Mouse (Mus musculus) heart, embryonic 14.5 days (tissue): ENCODE measurements around the gene Elmo1. TPM values are rescaled to one million over a fixed set of nuclear protein-coding genes. Genes with fewer than 3 reads are reported as not detected.

Experiments
- ATAC-seq: fragments of 200-750 bp; cut with Nextera tagmentation; 2 replicates; pipeline ENCODE4 v1.8.0; 2017; ENCODE audit warnings: low read depth, moderate TSS enrichment; ENCODE audit not compliant: insufficient number of reproducible peaks, insufficient read depth, low FRiP score
- H3K27ac ChIP-seq, 2 experiments: fragments of 200-500 bp in 1 of 2; fragments of 300-500 bp in 1 of 2; sonication (generic) in 1 of 2; replicated peaks in 1 of 2; 2 replicates each; pipeline ENCODE4 v1.5.1; 2012 to 2014; ENCODE audit warnings: low read depth in 2 of 2, low read length in 2 of 2, control low read depth in 1 of 2, mild to moderate bottlenecking in 1 of 2, mixed read lengths in 1 of 2; ENCODE audit not compliant: control insufficient read depth in 1 of 2, insufficient read depth in 1 of 2
- H3K27me3 ChIP-seq: fragments of 300-500 bp; sonication (generic); 2 replicates; pipeline ENCODE4 v1.6.1; 2014; ENCODE audit warnings: mild to moderate bottlenecking, low read length, control low read depth; ENCODE audit not compliant: control insufficient read depth, insufficient read depth
- H3K36me3 ChIP-seq: fragments of 300-500 bp; sonication (generic); 2 replicates; pipeline ENCODE4 v1.6.1; 2014; ENCODE audit warnings: mild to moderate bottlenecking, control low read depth, low read length, mixed read lengths; ENCODE audit not compliant: control insufficient read depth, insufficient read depth
- H3K4me1 ChIP-seq, 2 experiments: fragments of 200-500 bp in 1 of 2; fragments of 300-500 bp in 1 of 2; sonication (generic) in 1 of 2; 2 replicates each; pipeline ENCODE4 v1.6.1; 2012 to 2014; ENCODE audit warnings: low read length in 2 of 2, control low read depth in 1 of 2, mixed read lengths in 1 of 2; ENCODE audit not compliant: control insufficient read depth in 2 of 2, insufficient read depth in 2 of 2
- H3K4me2 ChIP-seq: fragments of 300-500 bp; sonication (generic); 2 replicates; pipeline ENCODE4 v1.6.1; 2014; ENCODE audit warnings: mild to moderate bottlenecking, low read length
- H3K4me3 ChIP-seq, 2 experiments: fragments of 200-500 bp in 1 of 2; fragments of 300-500 bp in 1 of 2; sonication (generic) in 1 of 2; 2 replicates each; pipeline ENCODE4 v1.5.1; 2012 to 2014; ENCODE audit warnings: low read length in 2 of 2, mild to moderate bottlenecking in 2 of 2, control low read depth in 1 of 2, low read depth in 1 of 2, moderate library complexity in 1 of 2; ENCODE audit not compliant: control insufficient read depth in 1 of 2, insufficient read depth in 1 of 2
- H3K9ac ChIP-seq: fragments of 300-500 bp; sonication (generic); 2 replicates; pipeline ENCODE4 v1.6.1; 2014; ENCODE audit warnings: mild to moderate bottlenecking, low read length
- H3K9me3 ChIP-seq: fragments of 300-500 bp; sonication (generic); 2 replicates; pipeline ENCODE4 v1.6.1; 2016; ENCODE audit warnings: low read length, control low read depth; ENCODE audit not compliant: control insufficient read depth
- WGBS: fragments of 180-500 bp; shearing (Covaris S2); extraction: QIAGEN DNeasy Blood & Tissue Kit; methylation state at CpG from one replicate; pipeline ENCODE4 v1.1.7; 2014; 5-methylcytosine and 5-hydroxymethylcytosine counted together
- polyA plus RNA-seq: library from polyadenylated mRNA; unstranded; fragments of >200 nt; fragmentation: Nextera tagmentation; extraction: Ambion mirVana; gene quantifications from 2 replicates; pipeline ENCODE4 v1.2.1, GENCODE M21; 2014

The Elmo1 gene
- polyA plus RNA-seq, 1 experiment from 2014 or later: 10.4 TPM

DNA sequence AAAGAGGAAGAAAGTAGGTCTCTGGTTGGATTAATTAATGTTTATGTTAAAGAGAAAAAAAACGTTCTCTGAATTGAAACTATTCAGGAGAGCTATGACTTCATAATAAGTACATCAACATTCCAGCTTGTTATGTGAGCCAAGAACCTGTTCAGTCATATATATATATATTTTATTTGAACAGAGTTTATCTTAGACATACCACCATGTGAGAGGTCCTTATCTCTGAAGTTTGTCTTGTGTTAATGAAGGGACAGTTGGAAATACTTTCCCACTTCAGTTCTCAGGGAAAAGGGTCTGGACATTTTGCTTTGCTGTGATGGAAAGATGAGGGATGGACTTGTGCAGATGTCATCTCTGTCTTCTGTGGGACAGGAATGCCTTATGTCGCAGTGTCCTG lies 74.4 kb downstream of the Elmo1 start:
- Histone ChIP-seq H3K27me3 (no peaks in the 10 kb centered on the region), H3K4me2 (no peak overlapping the region), H3K4me1 (peaks cover 0 to 8% of the 10 kb centered on the region in 2 experiments; a peak in 3 of 4 replicates), H3K9me3 (no peaks in the 10 kb centered on the region), H3K4me3 (no peak overlapping the region), H3K9ac (no peak overlapping the region), H3K36me3 (no peaks in the 10 kb centered on the region), H3K27ac (no peak overlapping the region)
- WGBS: 44% methylated on average over 2 of the region's 2 CpGs
- ATAC-seq: no peak

DNA sequence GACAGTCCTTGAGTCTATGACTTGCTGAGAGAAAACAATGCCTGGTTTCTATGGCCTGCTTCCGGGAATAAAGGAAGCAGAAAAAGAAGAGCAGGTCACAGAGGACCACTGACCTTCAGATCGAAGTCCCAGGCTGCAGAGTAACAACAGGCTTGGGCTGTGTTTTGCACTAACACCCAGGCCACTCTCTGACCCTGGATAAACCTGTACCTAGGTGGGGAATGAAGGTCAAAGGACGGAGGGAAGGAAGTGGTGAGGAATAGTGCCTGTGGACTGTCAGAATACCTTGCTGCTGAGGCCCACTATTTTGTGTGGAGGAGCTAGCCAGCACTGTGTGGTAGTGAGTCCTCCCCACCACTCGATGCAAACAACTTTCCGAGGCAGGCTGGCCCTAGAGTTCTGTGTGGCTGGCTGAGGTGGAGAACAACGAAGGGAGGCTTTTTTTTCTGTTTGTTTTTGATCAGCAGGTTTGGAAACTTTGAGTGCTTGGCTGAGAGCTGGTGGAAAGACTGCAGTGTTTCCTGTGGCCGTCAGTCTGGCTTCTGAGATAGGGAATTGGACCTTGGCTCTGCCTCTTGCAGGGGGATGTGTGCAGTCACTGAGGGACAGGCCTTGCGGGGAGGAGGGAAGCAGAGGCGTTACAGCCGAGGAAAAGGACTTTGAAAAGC lies 83.7 kb downstream of the Elmo1 start:
- H3K36me3 ChIP-seq: no peaks in the 10 kb centered on the region
- 24% methylated on average over 10 of the region's 10 CpGs for WGBS
- no peaks in the 10 kb centered on the region for H3K9me3 ChIP-seq
- H3K27ac ChIP-seq: peak overlapping the region; percentile 84 to 86
- no peak overlapping the region for H3K4me3 ChIP-seq
- no peaks in the 10 kb centered on the region for H3K27me3 ChIP-seq
- peak; percentile 91 for ATAC-seq
- peak overlapping the region; percentile 17; the same call in 1 of the 2 replicates for H3K9ac ChIP-seq
- peaks cover 11% of the 10 kb centered on the region in 2 experiments; a peak in 3 of 4 replicates for H3K4me1 ChIP-seq
- no peak overlapping the region for H3K4me2 ChIP-seq

DNA sequence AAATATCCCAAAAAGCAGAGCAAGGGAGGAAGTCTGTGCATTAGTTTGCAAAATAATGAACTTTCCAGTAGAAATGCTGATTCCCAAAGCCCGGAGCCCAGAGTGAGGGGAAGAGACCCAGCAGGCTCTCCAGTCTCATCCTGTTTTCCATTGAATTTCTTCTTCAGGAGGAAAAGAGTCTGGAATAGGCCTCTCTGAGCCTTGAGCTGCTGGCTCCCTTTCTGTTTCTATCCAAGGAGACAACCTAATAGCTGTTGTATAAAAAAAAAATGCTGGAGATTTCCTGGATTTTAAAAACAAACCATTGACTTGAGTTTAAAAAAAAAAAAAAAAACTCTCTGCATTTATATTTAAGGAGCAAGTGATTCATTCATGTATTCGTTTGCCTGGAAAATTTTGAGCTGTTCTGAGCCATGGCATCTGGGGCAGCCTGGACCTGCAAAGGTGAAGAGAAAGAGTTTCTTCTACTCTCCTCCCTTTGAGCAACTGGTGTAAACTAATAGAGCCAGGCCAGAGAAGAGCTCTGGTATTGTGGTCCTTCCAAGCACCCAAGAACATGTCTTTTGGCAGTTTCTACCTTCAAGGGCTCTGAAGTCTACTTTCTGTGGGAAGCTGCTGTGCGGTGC lies 84.4 kb downstream of the Elmo1 start:
- no peak overlapping the region for H3K9ac ChIP-seq
- H3K4me2 ChIP-seq: no peak overlapping the region
- H3K9me3 ChIP-seq: no peaks in the 10 kb centered on the region
- peak; percentile 40; the same call in 1 of the 2 replicates for ATAC-seq
- H3K4me1 ChIP-seq: peaks cover 11% of the 10 kb centered on the region in 2 experiments; a peak in 3 of 4 replicates
- H3K27me3 ChIP-seq: no peaks in the 10 kb centered on the region
- H3K27ac ChIP-seq: peak overlapping the region; percentile 86 to 92
- 63% methylated on average over 3 of the region's 3 CpGs for WGBS
- H3K4me3 ChIP-seq: no peak overlapping the region
- H3K36me3 ChIP-seq: no peaks in the 10 kb centered on the region

DNA sequence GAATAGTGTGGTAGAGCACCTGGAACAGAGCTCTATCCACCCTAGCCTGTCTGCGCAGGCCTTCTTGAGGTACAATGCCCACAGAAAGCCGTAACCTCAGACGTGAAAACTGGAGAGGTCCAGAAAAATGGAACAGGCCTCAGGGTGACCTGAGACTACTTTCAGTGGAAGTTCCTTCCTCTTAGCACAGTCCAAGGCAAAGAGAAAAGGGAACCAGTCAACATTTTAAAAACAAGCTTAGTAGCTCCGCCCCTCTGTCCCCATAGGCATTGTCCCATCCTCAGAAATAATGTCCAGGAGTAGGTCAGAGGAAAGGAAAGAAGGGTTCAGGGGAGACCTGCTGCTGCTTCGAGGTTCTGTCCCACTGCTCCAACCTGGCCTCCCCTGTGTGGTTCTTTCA lies 90.3 kb downstream of the Elmo1 start:
- Histone ChIP-seq H3K36me3 (no peaks in the 10 kb centered on the region), H3K9me3 (no peaks in the 10 kb centered on the region), H3K4me3 (no peak overlapping the region), H3K27ac (0 out of 4 replicates have a peak overlapping the region, but pooled peaks have one; percentile 14 to 34), H3K9ac (no peak overlapping the region), H3K27me3 (no peaks in the 10 kb centered on the region), H3K4me1 (peaks cover 5 to 14% of the 10 kb centered on the region in 2 experiments; a peak in 3 of 4 replicates), H3K4me2 (no peak overlapping the region)
- no peak for ATAC-seq
- WGBS: 79% methylated on average over 5 of the region's 5 CpGs

DNA sequence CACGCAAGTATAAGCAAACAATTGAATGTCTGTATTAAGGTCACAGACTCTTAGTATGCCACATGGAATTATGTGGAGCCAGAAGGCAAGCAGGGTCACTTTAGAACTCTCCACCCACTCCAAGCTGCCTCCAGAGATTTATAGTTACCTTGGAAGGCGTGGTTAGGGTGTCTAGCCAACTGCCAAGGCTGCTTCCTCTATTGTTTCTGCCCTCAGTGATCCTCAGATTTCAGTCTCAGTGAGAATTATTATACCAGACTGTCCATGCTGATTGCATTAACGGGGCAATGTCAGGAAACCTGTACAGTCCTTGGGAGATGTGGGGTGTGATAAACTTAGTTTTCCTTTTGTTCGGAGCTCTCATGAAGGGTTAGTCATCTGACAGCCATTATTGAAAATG lies 90.9 kb downstream of the Elmo1 start:
- Histone ChIP-seq H3K4me3 (no peak overlapping the region), H3K27me3 (no peaks in the 10 kb centered on the region), H3K27ac (peak overlapping the region in 1 of 2 experiments; percentile 60; a peak in 1 of 4 replicates), H3K4me2 (no peak overlapping the region), H3K9ac (no peak overlapping the region; the same call in 1 of the 2 replicates), H3K4me1 (peaks cover 5 to 14% of the 10 kb centered on the region in 2 experiments; a peak in 3 of 4 replicates), H3K9me3 (no peaks in the 10 kb centered on the region), H3K36me3 (no peaks in the 10 kb centered on the region)
- no peak for ATAC-seq
- WGBS: 64% methylated on average over 4 of the region's 4 CpGs

DNA sequence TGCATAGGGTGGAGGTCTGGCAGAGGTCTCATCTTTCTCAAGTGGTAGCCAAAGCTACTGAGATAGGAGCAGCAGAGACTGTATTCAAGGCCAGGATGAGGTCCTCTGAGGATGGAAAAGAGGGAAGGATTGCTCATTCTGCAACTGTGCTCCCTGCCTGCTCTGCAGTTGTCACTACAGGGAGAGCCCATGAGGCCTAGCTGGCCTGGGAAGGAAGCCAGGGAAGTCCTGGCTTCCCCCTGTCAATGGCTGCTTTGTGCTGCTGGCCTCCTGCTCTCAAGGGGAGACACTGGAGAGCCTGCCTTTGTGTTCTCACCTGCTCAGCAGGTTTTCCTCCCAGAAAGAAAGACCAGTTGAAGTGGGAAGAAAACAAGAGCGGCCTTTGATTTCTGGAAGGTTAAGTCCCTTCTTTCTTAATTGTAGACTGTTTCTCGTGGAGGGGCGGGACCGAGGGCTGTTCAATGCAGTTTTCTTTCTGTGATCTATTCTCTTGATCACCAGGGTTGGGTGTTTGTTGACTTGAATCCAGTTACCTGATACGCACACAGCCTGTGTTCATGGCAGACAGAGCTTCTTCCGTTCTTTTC lies 91.9 kb downstream of the Elmo1 start:
- Histone ChIP-seq H3K4me1 (peaks cover 5 to 14% of the 10 kb centered on the region in 2 experiments; a peak in 3 of 4 replicates), H3K36me3 (no peaks in the 10 kb centered on the region), H3K9ac (no peak overlapping the region), H3K27me3 (no peaks in the 10 kb centered on the region), H3K27ac (peak overlapping the region; percentile 1 to 60; a peak in 3 of 4 replicates), H3K4me2 (no peak overlapping the region), H3K4me3 (no peak overlapping the region), H3K9me3 (no peaks in the 10 kb centered on the region)
- 0 out of 2 replicates have a peak, but pooled peaks have one; percentile 19 for ATAC-seq
- WGBS: 86% methylated on average over 6 of the region's 6 CpGs

DNA sequence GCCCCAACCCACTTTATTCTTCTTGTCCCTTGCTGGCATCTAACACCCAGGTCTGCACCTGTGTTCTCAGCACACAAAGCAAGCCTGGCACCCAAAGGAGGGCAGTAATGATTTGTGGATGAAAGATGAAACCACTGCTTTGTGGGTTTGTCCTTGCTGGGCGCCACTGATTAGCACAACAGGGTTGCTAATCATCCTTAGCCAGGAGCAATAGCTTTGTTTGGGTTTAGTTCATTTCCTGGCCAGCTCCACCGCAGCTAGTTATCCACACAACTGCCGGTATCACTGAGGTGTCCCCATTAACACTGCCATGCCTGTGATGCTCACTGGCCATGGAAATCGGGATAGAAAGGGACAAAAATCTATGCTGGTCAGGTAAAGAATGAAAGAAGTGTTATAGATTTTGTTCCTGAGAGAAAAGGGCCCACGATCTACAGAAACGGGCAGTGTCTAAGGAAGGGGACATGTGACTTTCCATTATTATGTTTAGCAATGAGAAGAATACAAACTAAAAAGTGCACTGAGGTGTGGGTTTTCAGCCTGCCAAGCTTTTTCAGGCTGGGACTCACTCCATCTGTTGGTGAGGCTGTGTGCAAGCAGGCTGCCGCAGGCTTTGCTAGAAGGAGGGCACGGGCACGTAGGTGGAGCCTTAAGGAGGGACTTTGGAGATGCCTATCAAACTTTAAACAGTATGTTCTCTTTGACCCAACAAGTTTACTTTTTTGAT lies 93.3 kb downstream of the Elmo1 start:
- H3K9ac ChIP-seq: no peak overlapping the region
- H3K27ac ChIP-seq: peak overlapping the region; percentile 35 to 60; a peak in 3 of 4 replicates
- ATAC-seq: no peak
- no peaks in the 10 kb centered on the region for H3K36me3 ChIP-seq
- peaks cover 8 to 17% of the 10 kb centered on the region in 2 experiments for H3K4me1 ChIP-seq
- H3K4me2 ChIP-seq: no peak overlapping the region
- 17% methylated on average over 9 of the region's 9 CpGs for WGBS
- no peak overlapping the region for H3K4me3 ChIP-seq
- H3K9me3 ChIP-seq: no peaks in the 10 kb centered on the region
- H3K27me3 ChIP-seq: no peaks in the 10 kb centered on the region
